Mouse (Mus musculus) spleen, postnatal 4 days (tissue): ENCODE measurements around the gene Pusl1.

Source experiments
- DNase-seq, 2 experiments: peaks; one replicate each; pipeline ENCODE4 v3.0.0; 2022; ENCODE audit warnings: low spot score in 2 of 2

The Pusl1 gene

DNA sequence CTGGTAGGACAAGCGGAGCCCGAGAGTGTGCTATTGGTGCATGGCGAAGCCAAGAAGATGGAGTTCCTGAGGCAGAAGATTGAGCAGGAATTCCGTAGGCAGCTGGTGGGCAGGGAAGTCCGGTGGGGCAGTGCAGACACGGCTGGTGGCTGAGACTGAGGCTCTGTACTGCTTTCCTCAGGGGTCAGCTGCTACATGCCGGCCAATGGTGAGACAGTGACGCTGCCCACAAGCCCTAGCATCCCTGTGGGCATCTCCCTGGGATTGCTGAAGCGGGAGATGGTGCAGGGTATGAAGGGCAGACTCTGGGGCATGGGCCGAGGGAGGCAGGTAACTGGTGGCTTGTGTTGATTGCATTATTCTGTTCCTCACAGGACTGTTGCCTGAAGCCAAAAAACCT lies 3.9 kb downstream of the Pusl1 start:
- peak; percentile 10 to 53 for DNase-seq

DNA sequence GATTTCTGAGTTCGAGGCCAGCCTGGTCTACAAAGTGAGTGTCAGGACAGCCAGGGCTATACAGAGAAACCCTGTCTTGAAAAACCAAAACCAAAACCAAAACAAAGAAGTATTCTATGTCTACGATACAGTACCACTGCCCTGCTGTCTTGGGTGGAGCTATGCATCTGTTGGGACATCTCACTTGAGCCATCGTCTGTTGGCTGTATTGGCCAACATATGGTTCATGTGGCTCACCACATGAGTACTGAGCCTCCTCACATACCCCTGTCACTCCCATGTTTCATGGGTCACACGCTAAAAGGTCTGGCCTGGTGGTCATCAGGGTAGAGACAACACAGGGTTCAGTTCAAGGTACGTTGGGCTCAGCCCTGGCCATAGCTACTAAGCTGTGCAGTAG lies 5.3 kb downstream of the Pusl1 start:
- no peak for DNase-seq

DNA sequence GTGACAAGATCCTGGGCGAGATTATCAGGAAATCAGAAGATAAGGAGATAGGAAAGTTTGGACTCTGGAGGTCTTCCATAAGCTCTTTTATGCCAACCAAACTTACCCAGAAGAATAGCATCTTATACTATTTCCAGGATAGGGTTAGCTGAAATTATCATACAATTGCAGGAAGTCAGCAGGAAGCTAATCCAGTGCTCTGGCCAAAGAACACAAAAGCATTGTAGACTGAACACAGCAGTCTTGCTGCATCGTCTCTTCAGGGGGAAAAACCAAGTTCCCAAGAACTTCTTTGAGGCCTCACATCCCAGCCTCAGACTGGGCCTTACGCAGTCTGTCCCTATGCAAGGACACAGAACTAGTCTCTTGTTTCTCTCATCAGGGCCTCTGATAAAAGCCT lies 8.0 kb downstream of the Pusl1 start:
- no peak for DNase-seq

DNA sequence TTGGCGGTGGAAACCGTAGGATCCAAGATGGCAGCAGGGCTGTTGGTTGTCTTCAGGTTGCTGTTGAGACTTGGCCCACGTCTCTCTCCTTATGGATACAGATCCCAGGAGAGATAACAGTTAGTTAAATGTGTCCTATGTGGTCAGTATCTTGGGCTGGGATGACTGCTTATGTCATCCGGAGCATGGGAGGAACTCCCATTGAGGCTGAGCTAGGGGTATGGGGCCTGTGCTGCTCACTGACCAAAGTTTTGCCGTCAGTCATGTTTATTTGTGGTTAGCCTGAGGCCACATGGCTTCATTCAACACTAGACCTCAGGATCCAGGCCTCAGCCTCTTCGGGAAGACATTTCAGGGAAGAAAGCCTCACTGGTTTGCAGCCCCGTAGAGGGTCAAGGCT lies 20.2 kb downstream of the Pusl1 start:
- no peak for DNase-seq

DNA sequence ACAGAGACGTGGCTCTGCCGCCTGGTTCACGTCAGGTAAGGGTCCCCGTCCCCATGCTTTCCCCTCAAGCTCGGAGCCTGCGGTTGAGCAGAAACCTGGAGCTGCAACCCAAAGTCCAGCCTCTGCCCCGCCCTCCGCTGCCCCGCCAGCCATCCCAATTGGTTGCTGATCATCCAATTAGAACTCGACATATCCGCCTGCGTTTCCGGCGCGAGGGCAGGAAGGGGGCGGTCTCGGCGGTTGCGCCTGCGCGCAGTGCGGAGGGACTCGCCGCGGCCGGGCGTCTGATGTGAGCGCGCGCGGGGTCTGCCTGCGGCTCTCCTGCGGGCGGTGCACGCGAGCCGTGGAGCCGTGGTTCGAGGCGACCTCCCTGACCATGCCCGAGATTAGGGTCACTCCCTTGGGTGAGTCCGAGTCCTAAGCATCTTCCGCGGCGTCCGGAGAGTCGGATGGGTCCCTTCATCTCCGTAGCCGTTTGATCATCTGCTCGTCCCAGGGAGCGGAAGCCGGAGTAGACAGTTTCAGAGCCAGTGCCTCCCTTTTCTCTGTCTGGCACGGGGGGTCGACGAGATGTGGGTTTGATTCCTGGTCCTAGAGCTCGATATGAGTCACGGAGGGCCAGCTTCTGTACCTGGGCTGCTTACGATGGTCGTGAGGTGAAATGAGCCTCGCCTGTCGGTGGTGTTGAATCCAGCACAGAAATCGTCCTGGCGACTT lies 22.1 kb downstream of the Pusl1 start, which contains the start of the genes Cptp and Ints11:
TSS of gene Cptp (minus strand) at position 124 of the 717 bp plus-strand sequence.
TSS of gene Ints11 (plus strand) at position 230 of the 717 bp plus-strand sequence.
- peak; percentile 97 to 98 for DNase-seq

DNA sequence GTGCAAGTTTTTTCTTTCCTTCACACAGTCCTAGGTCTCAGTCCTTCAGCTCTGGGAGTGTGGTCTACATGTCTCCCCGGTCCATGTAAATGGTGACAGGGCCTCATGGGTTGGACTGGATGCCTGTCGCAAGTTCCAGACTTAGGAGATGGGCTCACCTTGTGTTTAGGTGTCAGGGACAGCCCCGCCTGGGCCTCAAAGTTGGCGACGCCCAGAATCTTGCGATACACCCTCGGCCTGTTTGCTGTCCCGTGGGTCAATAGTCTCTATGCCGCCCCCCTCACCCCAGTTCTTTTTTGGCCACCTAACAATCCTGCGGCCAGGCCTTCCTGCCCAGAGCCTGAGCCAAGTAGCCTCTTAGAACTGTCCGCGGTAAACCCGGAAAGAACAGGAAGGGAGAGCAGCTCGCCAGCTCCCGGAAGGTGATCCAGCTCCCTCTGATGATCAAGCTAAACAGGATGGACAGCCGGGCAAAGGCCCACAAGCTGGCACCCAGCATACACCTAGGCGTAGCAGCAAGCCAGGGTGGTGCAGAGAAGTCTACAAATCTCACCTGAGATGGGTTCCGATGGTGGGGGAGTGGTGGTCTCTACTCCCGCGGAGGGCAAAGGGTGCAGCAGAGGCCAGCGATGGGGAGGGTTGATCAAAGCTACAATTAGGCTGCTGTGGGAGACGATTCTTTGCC lies 22.8 kb downstream of the Pusl1 start:
- DNase-seq, result no peak

DNA sequence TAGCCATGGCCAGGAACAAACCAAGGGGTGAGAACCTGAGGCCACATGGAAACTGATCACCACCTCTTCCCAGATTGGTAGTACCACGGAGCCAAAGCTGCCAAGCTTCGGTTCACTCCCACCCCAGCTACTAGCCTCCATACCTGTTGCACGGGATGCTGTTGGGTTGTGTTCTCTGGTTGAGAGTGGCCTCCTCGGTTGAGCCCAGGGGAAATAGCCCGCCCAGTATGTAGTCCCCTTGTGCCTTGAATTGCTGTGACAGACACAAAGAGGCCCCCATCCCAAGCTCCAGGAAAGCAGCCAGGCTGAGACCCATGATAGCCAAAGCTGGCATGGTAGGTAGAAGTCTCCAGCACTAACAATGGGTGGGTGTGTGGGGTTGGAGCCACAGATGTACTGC lies 28.6 kb downstream of the Pusl1 start, which contains the start of gene Tas1r3:
TSS of gene Tas1r3 (minus strand) at position 362 of the 400 bp plus-strand sequence.
- DNase-seq, result no peak

DNA sequence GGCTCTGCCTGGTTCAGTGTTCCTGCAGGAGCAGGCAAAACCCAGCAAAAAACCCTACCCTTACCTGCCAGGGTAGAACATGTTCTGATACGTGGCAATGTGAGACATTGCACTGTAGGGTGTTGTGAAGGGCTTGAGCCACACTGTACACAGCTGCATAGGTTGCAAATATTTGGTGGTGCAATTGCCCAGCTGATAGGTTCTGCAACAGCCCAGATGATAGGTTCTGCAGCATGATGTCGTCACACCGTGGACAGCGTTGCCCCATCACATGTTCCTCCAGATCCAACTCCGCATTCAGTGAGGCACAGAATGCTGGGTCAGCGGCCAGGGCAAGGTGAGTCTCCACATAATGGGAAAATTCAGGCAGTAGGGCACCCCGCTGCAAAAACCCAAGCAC lies 29.8 kb downstream of the Pusl1 start:
- no peak for DNase-seq

DNA sequence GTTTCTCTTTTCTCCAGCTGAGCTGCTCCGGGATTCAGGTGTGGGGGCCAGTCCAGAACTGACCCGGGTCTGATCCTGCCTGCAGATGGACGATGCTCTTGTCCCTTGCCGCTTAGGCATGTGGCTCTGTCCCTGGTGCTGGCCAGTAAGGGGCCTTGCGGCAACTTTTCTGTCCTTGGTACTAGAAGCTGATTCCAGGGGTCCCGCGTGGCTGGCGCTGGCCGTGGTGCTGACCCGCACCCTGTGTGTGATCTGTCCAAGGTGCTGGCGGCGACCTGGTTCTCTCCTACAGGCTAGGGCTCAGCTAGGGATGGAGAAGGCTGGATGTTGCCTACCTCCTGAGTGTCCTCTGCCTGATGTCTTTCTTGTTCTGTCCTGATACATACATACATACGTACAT lies 32.3 kb downstream of the Pusl1 start:
- peak; percentile 54 to 81 for DNase-seq

DNA sequence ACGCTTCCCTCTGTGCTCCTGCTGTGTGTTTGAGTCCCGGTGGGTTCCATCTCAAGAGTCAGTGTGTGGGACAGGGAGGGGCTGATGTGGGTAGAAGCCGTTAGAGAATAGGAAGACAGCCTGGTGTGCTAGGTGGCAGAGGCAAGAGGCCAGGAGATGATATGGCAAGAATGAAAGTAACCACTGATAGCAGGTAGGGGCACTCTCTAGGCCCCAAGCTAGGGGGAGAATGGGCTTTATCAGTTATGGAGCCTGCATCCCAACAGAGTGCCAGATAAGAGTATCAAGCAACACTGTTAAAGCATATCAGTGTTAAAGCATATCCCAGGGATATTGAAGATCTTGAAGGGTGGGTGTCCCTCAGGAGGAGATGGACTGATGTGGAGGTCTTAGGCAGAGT lies 34.7 kb downstream of the Pusl1 start:
- no peak for DNase-seq

DNA sequence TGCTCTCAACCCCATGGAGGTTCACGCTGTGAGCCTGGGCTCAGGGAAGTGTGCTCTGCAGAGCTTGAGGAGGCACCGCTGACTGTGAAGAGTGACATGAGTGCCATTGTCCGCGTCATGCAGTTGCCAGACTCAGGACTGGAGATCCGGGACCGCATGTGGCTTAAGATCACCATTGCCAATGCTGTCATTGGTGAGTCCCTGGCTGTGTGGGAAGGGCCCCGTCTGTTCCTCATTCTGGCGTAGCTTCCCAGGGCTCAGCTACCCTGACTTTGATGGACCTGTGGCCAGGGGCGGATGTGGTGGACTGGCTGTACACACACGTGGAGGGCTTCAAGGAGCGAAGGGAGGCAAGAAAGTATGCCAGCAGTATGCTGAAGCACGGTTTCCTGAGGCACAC lies 35.5 kb downstream of the Pusl1 start:
- no peak for DNase-seq

DNA sequence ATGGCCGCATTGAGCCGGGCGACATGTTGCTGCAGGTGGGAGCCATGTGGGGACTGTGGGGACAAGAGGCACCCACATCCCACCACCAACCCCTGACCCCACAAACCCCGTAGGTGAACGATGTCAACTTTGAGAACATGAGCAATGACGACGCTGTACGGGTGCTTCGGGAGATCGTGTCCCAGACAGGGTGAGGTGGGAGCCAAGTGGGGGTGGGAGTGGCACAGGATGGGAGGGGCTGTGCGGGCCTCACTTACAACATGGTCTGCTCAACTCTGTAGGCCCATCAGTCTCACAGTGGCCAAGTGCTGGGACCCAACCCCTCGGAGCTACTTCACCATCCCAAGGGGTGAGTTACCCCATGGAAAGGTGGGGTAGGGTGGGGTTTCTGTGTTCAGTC lies 36.6 kb downstream of the Pusl1 start:
- no peak for DNase-seq

DNA sequence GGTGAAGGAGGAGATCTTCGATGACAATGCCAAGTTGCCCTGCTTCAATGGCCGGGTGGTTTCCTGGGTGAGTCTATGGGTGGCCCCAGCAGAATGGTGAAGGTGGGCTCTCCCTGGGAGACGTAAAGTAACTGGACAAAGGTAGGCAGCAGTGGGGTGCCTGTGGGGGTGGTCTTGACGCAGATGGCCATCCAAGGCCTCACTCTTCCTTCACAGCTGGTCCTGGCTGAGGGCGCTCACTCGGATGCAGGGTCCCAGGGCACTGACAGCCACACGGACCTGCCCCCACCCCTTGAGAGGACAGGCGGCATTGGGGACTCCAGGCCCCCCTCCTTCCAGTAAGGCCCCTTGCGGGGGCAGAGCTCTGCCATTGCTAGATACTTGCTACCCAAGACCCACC lies 38.2 kb downstream of the Pusl1 start:
- DNase-seq, result no peak

DNA sequence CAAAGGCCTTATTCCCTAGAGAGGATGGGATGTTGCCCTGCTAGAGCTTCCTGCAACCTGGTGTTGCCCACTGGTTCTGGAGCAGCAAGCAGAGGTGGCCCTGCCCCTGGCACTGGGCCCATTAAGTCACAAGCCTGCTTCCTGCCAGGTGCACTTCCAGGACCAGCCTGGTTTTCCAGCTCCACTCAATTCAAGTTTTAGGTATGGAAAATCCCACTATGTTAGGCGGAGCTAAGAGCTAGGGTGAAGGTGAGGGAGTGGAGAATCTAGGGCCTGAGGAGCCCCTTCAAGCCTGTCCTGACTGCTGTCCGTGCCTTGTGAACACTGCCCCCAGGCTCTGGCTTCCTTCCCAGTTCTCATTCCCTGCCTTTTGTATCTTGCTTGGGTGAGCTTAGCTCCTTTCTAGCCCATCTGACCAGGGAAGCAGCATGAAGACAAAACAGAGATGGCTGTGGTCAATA lies 39.6 kb downstream of the Pusl1 start:
- DNase-seq, result no peak

DNA sequence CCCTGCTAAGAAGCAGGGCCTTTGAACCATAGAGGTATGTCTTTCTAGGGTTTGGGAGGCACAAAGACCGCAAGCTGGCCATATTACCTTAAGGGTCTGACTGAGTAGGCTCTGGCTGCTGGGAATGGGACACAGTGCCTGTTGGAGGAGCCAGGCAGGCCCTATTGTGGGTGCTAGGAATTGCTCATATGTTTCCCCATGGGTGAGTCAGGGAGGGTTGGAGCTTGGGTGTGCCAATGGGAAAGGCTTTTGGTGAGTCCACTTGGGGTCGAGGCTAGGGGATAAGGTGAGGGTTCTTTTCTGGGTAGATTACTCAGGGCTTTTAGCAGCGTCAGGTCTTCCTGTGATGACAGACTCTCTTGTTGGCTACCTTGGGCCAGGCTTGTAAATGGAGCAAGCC lies 40.2 kb downstream of the Pusl1 start:
- no peak for DNase-seq

DNA sequence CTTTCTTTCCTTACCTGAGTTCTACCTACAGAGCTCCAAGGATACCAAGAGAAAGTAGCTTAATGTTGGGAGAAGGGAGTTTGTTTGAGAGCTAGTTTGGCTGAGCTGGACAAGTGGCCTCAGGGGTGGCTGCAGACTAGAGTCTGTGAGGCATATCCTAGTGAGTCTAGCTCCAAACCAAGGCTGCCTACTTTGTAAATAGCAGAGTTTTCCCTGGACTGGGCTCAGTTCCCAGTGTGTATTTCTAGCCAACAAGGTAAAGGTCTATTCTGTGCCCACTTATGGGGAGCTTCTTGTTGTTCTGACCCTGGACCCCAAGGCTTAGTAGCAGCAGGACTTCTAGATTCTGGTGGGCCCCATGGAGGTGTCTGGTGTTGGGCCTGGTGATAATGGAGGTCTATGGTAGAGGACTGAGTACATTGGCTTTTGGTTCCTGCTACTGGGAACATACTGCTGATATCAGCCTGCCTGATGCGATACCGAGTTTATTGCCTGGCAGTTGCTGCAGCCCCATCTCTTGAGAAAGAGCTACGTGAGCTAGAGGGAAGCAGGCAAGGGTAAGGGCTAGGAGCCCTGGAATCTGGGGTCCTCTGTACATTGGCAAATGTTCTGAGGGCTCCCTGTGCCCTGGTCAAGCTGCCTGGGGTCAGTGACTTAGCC lies 41.7 kb downstream of the Pusl1 start:
- DNase-seq, result no peak

DNA sequence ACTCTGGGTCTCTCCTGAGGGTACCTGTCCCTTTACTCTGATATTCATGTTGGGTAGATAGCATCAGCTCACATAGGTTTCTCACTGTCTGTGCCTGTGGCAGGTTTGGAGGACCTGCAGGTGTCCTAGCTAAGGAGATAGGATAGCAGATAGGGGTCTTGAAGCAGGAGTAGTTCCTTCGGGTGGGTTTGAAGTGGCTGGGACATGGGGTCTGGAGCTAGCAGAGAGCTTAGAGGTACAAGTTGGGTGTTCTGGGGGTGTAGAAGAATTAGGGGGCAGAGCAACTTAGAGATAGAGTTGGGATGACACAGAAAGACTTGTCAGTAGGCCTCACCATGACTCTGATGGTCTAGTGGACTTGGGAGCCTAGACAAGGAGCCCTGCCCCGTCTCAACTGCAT lies 42.2 kb downstream of the Pusl1 start:
- DNase-seq, result no peak

DNA sequence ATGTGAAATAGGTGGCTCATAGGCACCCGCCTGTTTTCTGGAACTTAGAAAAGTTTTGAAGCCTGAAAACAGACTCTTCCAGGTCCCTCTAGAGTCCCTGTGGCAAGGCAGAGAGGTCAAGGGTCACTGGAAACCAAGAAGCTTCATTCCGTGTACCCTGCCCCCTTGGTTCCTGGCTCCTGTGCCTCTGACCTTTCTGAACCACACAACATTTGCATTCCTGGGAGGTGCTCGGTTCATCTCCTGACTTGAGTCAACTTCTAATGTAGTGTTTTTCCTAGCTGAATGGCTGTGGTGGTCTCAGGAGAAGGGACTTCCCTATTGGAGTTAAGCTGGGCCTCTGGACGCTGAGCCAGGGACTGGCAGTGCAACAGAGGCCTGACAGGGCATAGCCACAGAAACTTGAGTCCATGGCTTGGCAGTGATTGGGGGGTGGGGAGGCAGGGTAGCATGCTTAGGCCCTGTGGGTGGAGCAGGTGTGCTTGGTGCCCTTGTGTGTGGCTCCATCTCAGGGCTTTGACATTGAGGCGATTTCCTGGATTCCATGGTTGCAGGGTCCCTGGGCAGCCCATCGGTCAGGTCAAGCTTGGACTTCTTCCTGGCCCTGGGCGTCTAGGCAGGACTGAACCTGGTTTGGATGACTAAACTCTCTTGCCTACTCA lies 43.0 kb downstream of the Pusl1 start:
- no peak for DNase-seq

DNA sequence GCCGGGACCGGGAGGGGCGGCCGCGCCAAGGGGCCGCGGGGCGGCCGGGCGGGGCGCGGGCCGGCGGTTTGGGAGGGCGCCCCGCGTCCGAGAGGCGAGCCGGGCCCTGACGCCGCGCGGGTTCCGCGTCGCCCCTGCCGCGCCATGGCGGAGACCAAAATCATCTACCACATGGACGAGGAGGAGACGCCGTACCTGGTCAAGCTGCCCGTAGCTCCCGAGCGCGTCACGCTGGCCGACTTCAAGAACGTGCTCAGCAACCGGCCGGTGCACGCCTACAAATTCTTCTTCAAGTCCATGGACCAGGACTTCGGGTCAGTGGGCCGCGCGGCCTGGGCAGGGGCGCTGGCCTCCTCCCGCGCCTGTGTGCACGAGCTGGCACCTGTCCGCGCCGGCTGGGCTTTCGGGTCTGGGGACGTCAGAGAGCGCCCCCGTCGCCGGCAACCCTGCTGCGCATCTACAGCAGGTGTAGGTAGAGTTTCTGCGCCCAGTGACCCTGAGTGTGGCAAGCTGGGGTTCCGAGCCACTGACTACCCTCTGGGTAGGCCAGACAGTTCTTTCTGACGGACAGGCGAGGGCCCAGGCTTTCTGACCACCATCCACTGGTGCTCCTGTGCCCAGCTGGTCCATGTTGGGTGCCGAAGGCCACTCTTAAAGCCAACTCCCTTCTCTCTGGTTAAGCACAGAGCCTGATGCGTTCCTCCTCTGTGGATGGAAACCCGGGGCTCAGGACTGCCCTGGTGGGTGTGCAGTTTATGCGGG lies 43.8 kb downstream of the Pusl1 start:
- peak; percentile 46 to 81 for DNase-seq

DNA sequence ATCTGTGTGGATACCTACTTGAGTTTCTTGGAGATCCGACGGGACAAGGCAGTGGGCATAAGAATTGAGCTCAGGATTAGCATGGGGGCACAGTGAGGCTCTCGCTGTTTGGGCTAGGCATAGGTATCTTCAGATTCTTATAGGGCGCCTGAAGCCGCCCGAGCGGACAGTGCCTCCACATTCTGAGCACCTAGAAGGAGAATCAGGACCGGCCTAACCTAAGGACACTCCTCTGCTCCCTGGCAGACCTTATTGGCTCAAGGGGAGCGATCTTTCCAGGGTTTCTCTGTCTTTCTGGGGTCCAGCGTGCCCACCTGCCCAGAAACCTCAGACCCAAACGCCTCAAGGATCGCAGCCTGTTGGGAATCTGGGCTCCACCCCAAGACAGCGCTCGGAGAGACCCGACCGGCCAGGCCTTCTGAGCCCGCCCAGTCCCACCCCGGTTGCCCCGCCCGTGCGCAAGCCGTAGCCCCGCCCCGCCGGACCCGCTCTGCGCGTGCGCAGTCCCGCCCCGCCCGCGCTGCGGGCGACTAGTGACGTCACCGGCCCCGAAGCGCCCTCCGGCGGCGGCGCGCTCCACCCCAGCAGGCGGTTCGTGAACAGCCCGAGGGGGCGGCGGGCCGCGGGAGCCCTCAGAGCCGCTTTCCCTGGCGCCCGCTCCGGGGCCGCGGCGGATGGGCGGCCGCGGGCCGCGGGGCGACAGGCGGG lies 44.6 kb downstream of the Pusl1 start, which contains the start of gene Dvl1:
TSS of gene Dvl1 (plus strand) at position 532 of the 708 bp plus-strand sequence.
- DNase-seq, result peak; percentile 97 to 100

DNA sequence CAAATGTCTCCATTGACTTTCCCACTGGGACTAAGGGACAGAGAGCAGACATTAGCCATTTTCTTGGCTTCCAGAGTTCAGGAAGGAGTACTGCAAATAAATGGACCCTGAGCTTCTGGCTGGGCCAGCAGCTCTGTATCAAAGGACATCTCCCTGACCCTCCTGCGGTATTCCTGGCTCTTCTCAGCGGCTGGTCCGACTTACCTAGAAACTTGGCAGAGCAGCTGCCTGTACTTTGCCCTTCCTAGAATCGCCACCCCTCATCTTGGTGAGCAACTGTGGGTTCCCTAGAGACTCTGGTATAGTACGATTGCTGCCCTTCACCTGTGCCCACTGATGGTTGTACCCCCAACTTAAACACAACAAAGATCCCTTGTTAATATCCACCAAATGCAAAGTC lies 48.4 kb downstream of the Pusl1 start:
- no peak for DNase-seq
